ENCODE assay signal across 13 mouse cellular contexts in the genomic region with DNA sequence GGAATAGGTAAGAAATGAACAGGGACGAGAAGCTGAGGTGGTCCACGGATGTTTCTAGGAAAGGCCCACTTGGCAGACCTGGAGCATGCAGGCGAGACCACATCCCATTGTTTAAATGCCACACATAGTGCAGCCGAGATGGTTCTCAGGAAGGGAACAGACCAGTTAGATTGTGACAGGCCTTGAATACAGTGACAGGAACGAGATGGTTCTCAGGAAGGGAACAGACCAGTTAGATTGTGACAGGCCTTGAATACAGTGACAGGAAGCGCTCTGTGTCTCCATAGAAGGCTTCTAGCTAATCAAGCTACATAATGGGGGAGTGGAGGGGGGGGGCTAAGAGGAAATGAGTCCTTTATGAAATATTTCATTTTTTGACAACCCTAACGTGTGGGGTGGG. TPM values are rescaled to one million over a fixed set of nuclear protein-coding genes. Genes with fewer than 3 reads are reported as not detected.
DNase-seq lines count a peak whose midpoint lies in the region; ATAC-seq and TF ChIP-seq lines count a peak whose summit lies in the region.
"Had no signal": no experiment of that assay in that cellular context is flagged by ENCODE, and none has a peak within 500 bp of the region (broad histone marks: within the 10 kb centered on the region; RNA-seq: fewer than 3 reads in every experiment).

No protein-coding gene starts in this region.

- no peak overlapping the region for H3K4me3 ChIP-seq in stomach, embryonic 15.5 days (replicated peaks)
- H3K4me3 ChIP-seq in stomach, postnatal 0 days (ENCODE audit: low read depth, low read length): no peak overlapping the region
- no peak overlapping the region for H3K4me3 ChIP-seq in liver, embryonic 13.5 days (replicated peaks)
- H3K4me3 ChIP-seq in stomach, embryonic 16.5 days (replicated peaks; ENCODE audit: low read length): no peak overlapping the region
- H3K4me3 ChIP-seq: midbrain, embryonic 10.5 days; myocyte had no signal

- no peak overlapping the region for H3K9ac ChIP-seq in stomach, embryonic 15.5 days
- H3K9ac ChIP-seq in stomach, postnatal 0 days (ENCODE audit: low read length): no peak overlapping the region
- H3K9ac ChIP-seq in liver, embryonic 13.5 days: no peak overlapping the region
- no peak overlapping the region for H3K9ac ChIP-seq in stomach, embryonic 16.5 days (ENCODE audit: low read length)

- 59% methylated on average over 7 of the region's 7 CpGs for WGBS in stomach, embryonic 15.5 days
- WGBS in stomach, postnatal 0 days: 51% methylated on average over 7 of the region's 7 CpGs
- WGBS in liver, embryonic 13.5 days (ENCODE audit: insufficient replicate concordance): 36% methylated on average over 7 of the region's 7 CpGs
- 55% methylated on average over 7 of the region's 7 CpGs for WGBS in stomach, embryonic 16.5 days

- H3K9me3 ChIP-seq in stomach, embryonic 15.5 days: no peaks in the 10 kb centered on the region
- H3K9me3 ChIP-seq in stomach, postnatal 0 days (ENCODE audit: control insufficient read depth, low read length): no peaks in the 10 kb centered on the region
- H3K9me3 ChIP-seq in liver, embryonic 13.5 days (replicated peaks): no peaks in the 10 kb centered on the region
- H3K9me3 ChIP-seq in stomach, embryonic 16.5 days (replicated peaks; ENCODE audit: control insufficient read depth, low read length): no peaks in the 10 kb centered on the region
- H3K9me3 ChIP-seq: midbrain, embryonic 10.5 days had no signal

- no peak for TF ChIP-seq CTCF in stomach, postnatal 0 days (IDR thresholded peaks at IDR 0.05; ENCODE audit: low read depth)

- no peaks in the 10 kb centered on the region for H3K4me1 ChIP-seq in stomach, embryonic 15.5 days
- H3K4me1 ChIP-seq in stomach, postnatal 0 days (replicated peaks; ENCODE audit: control insufficient read depth, insufficient read depth): no peaks in the 10 kb centered on the region
- H3K4me1 ChIP-seq in liver, embryonic 13.5 days (replicated peaks): no peaks in the 10 kb centered on the region
- H3K4me1 ChIP-seq in stomach, embryonic 16.5 days (ENCODE audit: control insufficient read depth, insufficient read depth, low read length): no peaks in the 10 kb centered on the region
- H3K4me1 ChIP-seq: midbrain, embryonic 10.5 days had no signal

- no peaks in the 10 kb centered on the region for H3K27me3 ChIP-seq in stomach, embryonic 15.5 days (replicated peaks)
- H3K27me3 ChIP-seq in stomach, postnatal 0 days (ENCODE audit: control insufficient read depth, insufficient read depth, low read length): no peaks in the 10 kb centered on the region
- H3K27me3 ChIP-seq in liver, embryonic 13.5 days: no peaks in the 10 kb centered on the region
- no peaks in the 10 kb centered on the region for H3K27me3 ChIP-seq in stomach, embryonic 16.5 days (ENCODE audit: control insufficient read depth, insufficient read depth, low read length)
- H3K27me3 ChIP-seq: CH12.LX had no signal

- no peak overlapping the region for H3K4me2 ChIP-seq in stomach, embryonic 15.5 days
- H3K4me2 ChIP-seq in stomach, postnatal 0 days (replicated peaks; ENCODE audit: low read depth): no peak overlapping the region
- no peak overlapping the region for H3K4me2 ChIP-seq in liver, embryonic 13.5 days
- H3K4me2 ChIP-seq in stomach, embryonic 16.5 days (ENCODE audit: low read depth, low read length): no peak overlapping the region

- H3K27ac ChIP-seq in stomach, embryonic 15.5 days: 0 out of 2 replicates have a peak overlapping the region, but pooled peaks have one; percentile 11
- H3K27ac ChIP-seq in stomach, postnatal 0 days (replicated peaks): no peak overlapping the region
- H3K27ac ChIP-seq in liver, embryonic 13.5 days: no peak overlapping the region
- H3K27ac ChIP-seq in stomach, embryonic 16.5 days (ENCODE audit: low read length): peak overlapping the region; percentile 6; the same call in 1 of the 2 replicates
- H3K27ac ChIP-seq: midbrain, embryonic 10.5 days had no signal

- no peaks in the 10 kb centered on the region for H3K36me3 ChIP-seq in stomach, embryonic 15.5 days
- H3K36me3 ChIP-seq in stomach, postnatal 0 days (ENCODE audit: control insufficient read depth, insufficient read depth, low read length): peaks cover 3% of the 10 kb centered on the region
- no peaks in the 10 kb centered on the region for H3K36me3 ChIP-seq in liver, embryonic 13.5 days
- H3K36me3 ChIP-seq in stomach, embryonic 16.5 days (ENCODE audit: control insufficient read depth, insufficient read depth, low read length): no peaks in the 10 kb centered on the region
- H3K36me3 ChIP-seq: midbrain, embryonic 10.5 days had no signal

- ATAC-seq in stomach, embryonic 15.5 days (ENCODE audit: insufficient read depth, low FRiP score, low read depth): no peak
- no peak for ATAC-seq in stomach, postnatal 0 days (ENCODE audit: low FRiP score, low TSS enrichment)
- ATAC-seq in liver, embryonic 13.5 days (ENCODE audit: low read depth): 0 out of 2 replicates have a peak, but pooled peaks have one; percentile 47
- peak; percentile 44; the same call in 1 of the 2 replicates for ATAC-seq in stomach, embryonic 16.5 days (ENCODE audit: insufficient read depth, low FRiP score)

- peak; percentile 19 for DNase-seq in kidney, adult 11 months
- no peak for DNase-seq in kidney, postnatal 4 days
- no peak for DNase-seq in stomach, postnatal 0 days (ENCODE audit: low spot score)
- DNase-seq in liver, embryonic 13.5 days: no peak
- DNase-seq in frontal cortex, postnatal 25 days (ENCODE audit: low spot score in 2 of 2): no peak
- DNase-seq in spleen, adult 18-20 months: no peak
- DNase-seq: cerebellum, adult 8-10 months; right cerebral cortex, postnatal 4 days had no signal

- TF ChIP-seq EP300 in stomach, postnatal 0 days (optimal IDR thresholded peaks at IDR 0.05): no peak

RNA-seq across cellular contexts. Expression of a gene that starts 26.6 kb away (rescaled TPM):
- polyA plus RNA-seq in stomach, embryonic 15.5 days (2015; fragmentation: Nextera tagmentation; extraction: Ambion mirVana): 45.0 and 45.8 TPM in 2 replicates
- polyA plus RNA-seq in stomach, postnatal 0 days (2015; fragmentation: Nextera tagmentation; extraction: Ambion mirVana): 24.5 and 26.5 TPM in 2 replicates
- polyA plus RNA-seq in liver, embryonic 13.5 days (2015; fragmentation: Nextera tagmentation; extraction: Ambion mirVana): 36.9 and 43.6 TPM in 2 replicates
- polyA plus RNA-seq in stomach, embryonic 16.5 days (2015; fragmentation: Nextera tagmentation; extraction: Ambion mirVana): 35.3 and 39.5 TPM in 2 replicates

Comparison
In these comparisons a context has a peak if more than half of its experiments do, and no peak if none do; other contexts are left out.
1. ATAC-seq: peak in liver, embryonic 13.5 days (single experiment) and stomach, embryonic 16.5 days (single experiment); none in stomach, embryonic 15.5 days (single experiment) and stomach, postnatal 0 days (single experiment).
2. H3K27ac ChIP-seq: peak in stomach, embryonic 15.5 days (single experiment) and stomach, embryonic 16.5 days (single experiment); none in stomach, postnatal 0 days (single experiment) and liver, embryonic 13.5 days (single experiment).